Comparison of ENCODE assay signal across 8 mouse cellular contexts in genomic region chr19:10605901-10606622, GRCm38 (mm10). TPM values are rescaled to one million over a fixed set of nuclear protein-coding genes. Genes with fewer than 3 reads are reported as not detected.
DNase-seq lines count a peak whose midpoint lies in the region; ATAC-seq and TF ChIP-seq lines count a peak whose summit lies in the region.

No protein-coding gene starts in this region.

- H3K79me2 ChIP-seq in myocyte (ENCODE audit: control insufficient read depth, insufficient read depth): peaks cover 55% of the 10 kb centered on the region

- whole genome bisulfite sequencing in embryonic facial prominence, embryonic 15.5 days: 4% methylated on average over 20 of the region's 20 CpGs
- 5% methylated on average over 20 of the region's 20 CpGs for whole genome bisulfite sequencing in limb, embryonic 11.5 days

- TF ChIP-seq CTCF in E14TG2a.4 (conservative IDR thresholded peaks at IDR 0.05; ENCODE audit: low read length): no peak

- peak overlapping the region; percentile 99 for H3K9ac ChIP-seq in embryonic facial prominence, embryonic 15.5 days
- peak overlapping the region; percentile 98 for H3K9ac ChIP-seq in limb, embryonic 11.5 days (ENCODE audit: low read length)

- peak overlapping the region; percentile 71 for H3ac ChIP-seq in myocyte (ENCODE audit: control insufficient read depth, insufficient read length)

- no peaks in the 10 kb centered on the region for H3K27me3 ChIP-seq in erythroblast, embryonic 14.5 days (ENCODE audit: control insufficient read depth)
- no peaks in the 10 kb centered on the region for H3K27me3 ChIP-seq in E14TG2a.4 (ENCODE audit: insufficient read depth, low read length)
- H3K27me3 ChIP-seq in embryonic facial prominence, embryonic 15.5 days: no peaks in the 10 kb centered on the region
- no peaks in the 10 kb centered on the region for H3K27me3 ChIP-seq in limb, embryonic 11.5 days (ENCODE audit: control insufficient read depth, insufficient read depth, low read length)
- H3K27me3 ChIP-seq in myocyte (ENCODE audit: control insufficient read depth, insufficient read depth, insufficient read length): no peaks in the 10 kb centered on the region

- peaks cover 49% of the 10 kb centered on the region for H3K36me3 ChIP-seq in erythroblast, embryonic 14.5 days (ENCODE audit: control insufficient read depth)
- H3K36me3 ChIP-seq in E14TG2a.4 (ENCODE audit: insufficient read depth, low read length) (peaks cover 50% of the 10 kb centered on the region), myocyte (ENCODE audit: control insufficient read depth, insufficient read depth) (peaks cover 24% of the 10 kb centered on the region)
- H3K36me3 ChIP-seq in embryonic facial prominence, embryonic 15.5 days: peaks cover 37% of the 10 kb centered on the region
- H3K36me3 ChIP-seq in limb, embryonic 11.5 days (ENCODE audit: control insufficient read depth, insufficient read depth, low read length): peaks cover 22% of the 10 kb centered on the region; the same call in 1 of the 2 replicates

- peaks cover 56% of the 10 kb centered on the region for H3K4me1 ChIP-seq in erythroblast, embryonic 14.5 days (ENCODE audit: control insufficient read depth)
- H3K4me1 ChIP-seq in E14TG2a.4 (replicated peaks; ENCODE audit: low read depth, low read length): peaks cover 80% of the 10 kb centered on the region
- H3K4me1 ChIP-seq in embryonic facial prominence, embryonic 15.5 days: peaks cover 45% of the 10 kb centered on the region
- H3K4me1 ChIP-seq in limb, embryonic 11.5 days (ENCODE audit: control insufficient read depth, insufficient read depth, low read length): peaks cover 15% of the 10 kb centered on the region

- no peak for ATAC-seq in erythroblast, adult 5-6 weeks (replicated peaks; ENCODE audit: low FRiP score, poor library complexity, severe bottlenecking)
- ATAC-seq in embryonic facial prominence, embryonic 15.5 days (ENCODE audit: insufficient number of reproducible peaks, low FRiP score, low TSS enrichment, low read depth): peak; percentile 3; the same call in 1 of the 2 replicates
- ATAC-seq in limb, embryonic 11.5 days (ENCODE audit: insufficient number of reproducible peaks, low FRiP score, low TSS enrichment, low read depth): no peak

- H3K4me3 ChIP-seq in erythroblast, embryonic 14.5 days (replicated peaks): peak overlapping the region; percentile 86
- H3K4me3 ChIP-seq in E14TG2a.4 (replicated peaks; ENCODE audit: low read length) (peak overlapping the region; percentile 99), myocyte (peak overlapping the region; percentile 87)
- peak overlapping the region; percentile 98 for H3K4me3 ChIP-seq in embryonic facial prominence, embryonic 15.5 days (replicated peaks)
- H3K4me3 ChIP-seq in limb, embryonic 11.5 days (ENCODE audit: low read depth, low read length): peak overlapping the region; percentile 98

- H3K9me3 ChIP-seq in erythroblast, embryonic 14.5 days (ENCODE audit: control insufficient read depth, low read length): no peaks in the 10 kb centered on the region
- no peaks in the 10 kb centered on the region for H3K9me3 ChIP-seq in E14TG2a.4 (ENCODE audit: low read length)
- H3K9me3 ChIP-seq in embryonic facial prominence, embryonic 15.5 days (replicated peaks): no peaks in the 10 kb centered on the region
- H3K9me3 ChIP-seq in limb, embryonic 11.5 days (ENCODE audit: control insufficient read depth, low read length): no peaks in the 10 kb centered on the region

- peak overlapping the region; percentile 69 for H3K4me2 ChIP-seq in embryonic facial prominence, embryonic 15.5 days (replicated peaks)
- peak overlapping the region; percentile 77 for H3K4me2 ChIP-seq in limb, embryonic 11.5 days (ENCODE audit: low read depth, severe bottlenecking)
- H3K4me2 ChIP-seq in myocyte (ENCODE audit: low read depth): peak overlapping the region; percentile 89

- TF ChIP-seq POLR2A in myocyte (IDR thresholded peaks at IDR 0.05; ENCODE audit: insufficient read length, low read depth): peak; percentile 29

- DNase-seq in limb, embryonic 11.5 days (ENCODE audit: low spot score): no peak
- no peak for DNase-seq in left cerebral cortex, adult 9 months (ENCODE audit: low spot score in 2 of 2)
- DNase-seq in layer of hippocampus, adult 18-20 months (ENCODE audit: low spot score in 2 of 2): no peak

- H3K27ac ChIP-seq in embryonic facial prominence, embryonic 15.5 days (replicated peaks): peak overlapping the region; percentile 95
- peak overlapping the region; percentile 90 for H3K27ac ChIP-seq in limb, embryonic 11.5 days (replicated peaks; ENCODE audit: low read depth, low read length)

TF ChIP-seq in myocyte, 11 proteins besides CTCF, POLR2A, EP300 and RAD21:
- TF ChIP-seq TCF12 (IDR thresholded peaks at IDR 0.05; ENCODE audit: insufficient read depth, poor library complexity, severe bottlenecking): no peak
- no peak for TF ChIP-seq REST (IDR thresholded peaks at IDR 0.05; ENCODE audit: insufficient read depth, insufficient read length)
- no peak for TF ChIP-seq POLR2AphosphoS2 (IDR thresholded peaks at IDR 0.05; ENCODE audit: insufficient read length, low read depth)
- TF ChIP-seq CEBPB (IDR thresholded peaks at IDR 0.05; ENCODE audit: insufficient read depth, poor library complexity, severe bottlenecking): no peak
- no peak for TF ChIP-seq MYOD1 (IDR thresholded peaks at IDR 0.05; ENCODE audit: control insufficient read depth in 1 of 3, insufficient read length in 2 of 3, low read depth in 2 of 3)
TF ChIP-seq in myocyte: peak in this region for 0.

RNA-seq across cellular contexts. Expression of gene Tkfc, which starts 0.6 kb away (rescaled TPM):
- 0.31 and 0.64 TPM in 2 replicates for polyA plus RNA-seq in erythroblast, embryonic 14.5 days (2012)
- total RNA-seq in erythroblast, adult 5-6 weeks (2015; ENCODE audit: low replicate concordance): 1.5 and 2.1 TPM in 2 replicates
- total RNA-seq in erythroblast, adult 5-6 weeks (2017; ENCODE audit: low replicate concordance): 1.1 TPM in 2 replicates
- 14.4 and 18.8 TPM in 2 replicates for polyA plus RNA-seq in embryonic facial prominence, embryonic 15.5 days (2015; fragmentation: Nextera tagmentation; extraction: Ambion mirVana)
- polyA plus RNA-seq in limb, embryonic 11.5 days (2014; fragmentation: Nextera tagmentation; extraction: Ambion mirVana): 23.3 and 24.5 TPM in 2 replicates
- 16.7 TPM for polyA plus RNA-seq in myocyte (2012; fragmentation: generic; extraction: Trizol)
- 10 to 100 TPM; 15.2 to 16.8 TPM for total RNA-seq in layer of hippocampus, adult 18-20 months (2021)

RNA-seq across cellular contexts. Expression of gene Ddb1, which starts 0.9 kb away (rescaled TPM):
- polyA plus RNA-seq in erythroblast, embryonic 14.5 days (2012): 2.3 and 2.8 TPM in 2 replicates
- total RNA-seq in erythroblast, adult 5-6 weeks (2015; ENCODE audit: low replicate concordance): 49.6 and 78.4 TPM in 2 replicates
- total RNA-seq in erythroblast, adult 5-6 weeks (2017; ENCODE audit: low replicate concordance): 197 and 283 TPM in 2 replicates
- 338 and 340 TPM in 2 replicates for polyA plus RNA-seq in embryonic facial prominence, embryonic 15.5 days (2015; fragmentation: Nextera tagmentation; extraction: Ambion mirVana)
- 423 and 456 TPM in 2 replicates for polyA plus RNA-seq in limb, embryonic 11.5 days (2014; fragmentation: Nextera tagmentation; extraction: Ambion mirVana)
- 571 TPM for polyA plus RNA-seq in myocyte (2012; fragmentation: generic; extraction: Trizol)
- total RNA-seq in layer of hippocampus, adult 18-20 months (2021): 100 to 1,000 TPM; 193 to 196 TPM

RNA-seq across cellular contexts. Expression of gene Vwce, which starts 28.0 kb away (rescaled TPM):
- polyA plus RNA-seq in erythroblast, embryonic 14.5 days (2012): 0.11 and 0.12 TPM in 2 replicates
- not detected in 2 replicates for total RNA-seq in erythroblast, adult 5-6 weeks (2015; ENCODE audit: low replicate concordance)
- not detected in 2 replicates for total RNA-seq in erythroblast, adult 5-6 weeks (2017; ENCODE audit: low replicate concordance)
- 2.1 and 2.6 TPM in 2 replicates for polyA plus RNA-seq in embryonic facial prominence, embryonic 15.5 days (2015; fragmentation: Nextera tagmentation; extraction: Ambion mirVana)
- 1.4 and 1.7 TPM in 2 replicates for polyA plus RNA-seq in limb, embryonic 11.5 days (2014; fragmentation: Nextera tagmentation; extraction: Ambion mirVana)
- polyA plus RNA-seq in myocyte (2012; fragmentation: generic; extraction: Trizol): 0.05 TPM
- under 1 TPM; 0.35 to 0.56 TPM for total RNA-seq in layer of hippocampus, adult 18-20 months (2021)

RNA-seq across cellular contexts. Expression of gene Tmem138, which starts 28.9 kb away (rescaled TPM):
- 0.22 and 0.41 TPM in 2 replicates for polyA plus RNA-seq in erythroblast, embryonic 14.5 days (2012)
- total RNA-seq in erythroblast, adult 5-6 weeks (2015; ENCODE audit: low replicate concordance): 1.7 and 4.8 TPM in 2 replicates
- total RNA-seq in erythroblast, adult 5-6 weeks (2017; ENCODE audit: low replicate concordance): 1.8 and 4.9 TPM in 2 replicates
- polyA plus RNA-seq in embryonic facial prominence, embryonic 15.5 days (2015; fragmentation: Nextera tagmentation; extraction: Ambion mirVana): 37.2 and 46.2 TPM in 2 replicates
- polyA plus RNA-seq in limb, embryonic 11.5 days (2014; fragmentation: Nextera tagmentation; extraction: Ambion mirVana): 49.9 and 52.1 TPM in 2 replicates
- 16.0 TPM for polyA plus RNA-seq in myocyte (2012; fragmentation: generic; extraction: Trizol)
- total RNA-seq in layer of hippocampus, adult 18-20 months (2021): 10 to 100 TPM; 11.2 to 12.8 TPM

RNA-seq across cellular contexts. Expression of gene Cyb561a3, which starts 29.1 kb away (rescaled TPM):
- polyA plus RNA-seq in erythroblast, embryonic 14.5 days (2012): 0.30 and 0.42 TPM in 2 replicates
- 10.2 and 13.8 TPM in 2 replicates for total RNA-seq in erythroblast, adult 5-6 weeks (2015; ENCODE audit: low replicate concordance)
- total RNA-seq in erythroblast, adult 5-6 weeks (2017; ENCODE audit: low replicate concordance): 6.7 and 7.7 TPM in 2 replicates
- 24.5 and 25.8 TPM in 2 replicates for polyA plus RNA-seq in embryonic facial prominence, embryonic 15.5 days (2015; fragmentation: Nextera tagmentation; extraction: Ambion mirVana)
- 15.8 and 16.4 TPM in 2 replicates for polyA plus RNA-seq in limb, embryonic 11.5 days (2014; fragmentation: Nextera tagmentation; extraction: Ambion mirVana)
- 21.7 TPM for polyA plus RNA-seq in myocyte (2012; fragmentation: generic; extraction: Trizol)
- total RNA-seq in layer of hippocampus, adult 18-20 months (2021): 1 to 10 TPM; 9.4 TPM

Comparison
In these comparisons a context has a peak if more than half of its experiments do, and no peak if none do; other contexts are left out.
1. RNA of gene Ddb1, which starts 0.9 kb away (polyA plus RNA-seq): 571 TPM in myocyte (single experiment), 423 to 456 TPM in limb, embryonic 11.5 days and 338 to 340 TPM in embryonic facial prominence, embryonic 15.5 days; 2.3 to 2.8 TPM in erythroblast, embryonic 14.5 days; every median in the first group is over 10 times any median in the second.
2. Peak in every context shown above with its lines, with median percentiles within 50 percentile points of each other: H3K4me3 ChIP-seq and H3K4me2 ChIP-seq.